Mouse (Mus musculus) embryonic facial prominence, embryonic 12.5 days (tissue): ENCODE data around the gene Sec62. TPM values are rescaled to one million over a fixed set of nuclear protein-coding genes. Genes with fewer than 3 reads are reported as not detected.

Experiments used
- ATAC-seq: fragments of 200-750 bp; cut with Nextera tagmentation; 2 replicates; pipeline ENCODE4 v1.8.0; 2017; ENCODE audit not compliant: insufficient number of reproducible peaks, insufficient read depth, low FRiP score, low TSS enrichment
- H3K27ac ChIP-seq: fragments of 300-500 bp; sonication (generic); 2 replicates; pipeline ENCODE4 v1.5.1; 2016; ENCODE audit warnings: mild to moderate bottlenecking
- H3K27me3 ChIP-seq: fragments of 300-500 bp; sonication (generic); 2 replicates; pipeline ENCODE4 v1.6.1; 2016; ENCODE audit warnings: mild to moderate bottlenecking, moderate library complexity
- H3K36me3 ChIP-seq: fragments of 300-500 bp; sonication (generic); 2 replicates; pipeline ENCODE4 v1.6.1; 2016; ENCODE audit warnings: mild to moderate bottlenecking
- H3K4me1 ChIP-seq: fragments of 300-500 bp; sonication (generic); 2 replicates; pipeline ENCODE4 v1.6.1; 2016
- H3K4me2 ChIP-seq: fragments of 300-500 bp; sonication (generic); replicated peaks from 2 replicates; pipeline ENCODE4 v1.6.1; 2016; ENCODE audit warnings: mild to moderate bottlenecking, moderate library complexity
- H3K4me3 ChIP-seq: fragments of 300-500 bp; sonication (generic); 2 replicates; pipeline ENCODE4 v1.5.1; 2016; ENCODE audit warnings: mild to moderate bottlenecking
- H3K9ac ChIP-seq: fragments of 300-500 bp; sonication (generic); 2 replicates; pipeline ENCODE4 v1.6.1; 2016; ENCODE audit warnings: mild to moderate bottlenecking, moderate library complexity
- H3K9me3 ChIP-seq: fragments of 300-500 bp; sonication (generic); 2 replicates; pipeline ENCODE4 v1.6.1; 2016; ENCODE audit warnings: mild to moderate bottlenecking, moderate library complexity
- WGBS: fragments of 180-500 bp; shearing (Covaris S2); methylation state at CpG from one replicate; pipeline ENCODE4 v1.1.7; 2016; 5-methylcytosine and 5-hydroxymethylcytosine counted together
- polyA plus RNA-seq: library from polyadenylated mRNA; unstranded; fragments of >200 nt; fragmentation: Nextera tagmentation; extraction: Ambion mirVana; gene quantifications from 2 replicates; pipeline ENCODE4 v1.2.1, GENCODE M21; 2016

Sec62 gene
- 84.0 and 85.0 TPM in 2 replicates for polyA plus RNA-seq

- WGBS = under 1% methylated on average over 58 of the region's 62 CpGs
- Histone ChIP-seq H3K9me3 (no peaks in the 10 kb centered on the region), H3K4me3 (peak within 1 kb of the TSS; percentile 97), H3K36me3 (no peaks in the 10 kb centered on the region), H3K27ac (peak within 1 kb of the TSS; percentile 96), H3K4me1 (0 out of 2 replicates have a peak, but pooled peaks cover 3% of the 10 kb centered on the region), H3K4me2 (peak within 1 kb of the TSS; percentile 66), H3K9ac (peak within 1 kb of the TSS; percentile 98), H3K27me3 (no peaks in the 10 kb centered on the region)
- ATAC-seq = peak; percentile 95
Observed at GRCm38 (mm10) chr3:30792737-30793402, at the start of gene Sec62. Sec62 (plus strand) TSS chr3:30792875.

DNA sequence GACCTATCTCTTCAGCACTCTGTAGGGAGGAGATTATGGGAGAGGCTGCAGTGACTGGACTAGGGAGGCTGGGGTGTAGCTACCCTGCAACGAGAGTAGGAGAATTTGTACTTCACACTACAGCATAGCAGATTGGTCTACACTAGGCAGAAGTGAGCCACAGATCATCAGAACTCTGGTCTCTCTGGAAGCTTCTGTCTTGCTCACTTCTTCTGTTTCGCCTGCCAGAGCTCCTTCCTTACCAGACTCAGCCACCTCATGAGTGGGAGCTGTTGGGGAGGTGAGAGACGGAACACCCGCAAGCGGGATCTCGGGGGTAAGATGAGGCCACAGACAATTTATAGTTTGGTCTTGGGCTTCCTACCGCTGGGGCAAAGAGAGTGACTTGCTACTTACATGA, 49.8 kb upstream of the Sec62 start:
- Histone ChIP-seq H3K9ac (no peak overlapping the region), H3K27me3 (no peaks in the 10 kb centered on the region), H3K4me2 (no peak overlapping the region), H3K4me3 (no peak overlapping the region), H3K36me3 (no peaks in the 10 kb centered on the region), H3K27ac (no peak overlapping the region), H3K9me3 (no peaks in the 10 kb centered on the region), H3K4me1 (no peaks in the 10 kb centered on the region)
- 87% methylated on average over 7 of the region's 7 CpGs for WGBS
- no peak for ATAC-seq

- WGBS = 67% methylated on average over 7 of the region's 7 CpGs
- no peak within 1 kb of the TSS for H3K9ac ChIP-seq
- H3K27me3 ChIP-seq = no peaks in the 10 kb centered on the region
- no peaks in the 10 kb centered on the region for H3K4me1 ChIP-seq
- H3K36me3 ChIP-seq = no peaks in the 10 kb centered on the region
- H3K4me2 ChIP-seq = no peak within 1 kb of the TSS
- no peaks in the 10 kb centered on the region for H3K9me3 ChIP-seq
- ATAC-seq = no peak
- H3K27ac ChIP-seq = no peak within 1 kb of the TSS
- no peak within 1 kb of the TSS for H3K4me3 ChIP-seq
Observed at GRCm38 (mm10) chr3:30746006-30746405, 46.7 kb upstream of the Sec62 start, which contains the start of gene Samd7. Samd7 (plus strand) TSS chr3:30746293.

DNA sequence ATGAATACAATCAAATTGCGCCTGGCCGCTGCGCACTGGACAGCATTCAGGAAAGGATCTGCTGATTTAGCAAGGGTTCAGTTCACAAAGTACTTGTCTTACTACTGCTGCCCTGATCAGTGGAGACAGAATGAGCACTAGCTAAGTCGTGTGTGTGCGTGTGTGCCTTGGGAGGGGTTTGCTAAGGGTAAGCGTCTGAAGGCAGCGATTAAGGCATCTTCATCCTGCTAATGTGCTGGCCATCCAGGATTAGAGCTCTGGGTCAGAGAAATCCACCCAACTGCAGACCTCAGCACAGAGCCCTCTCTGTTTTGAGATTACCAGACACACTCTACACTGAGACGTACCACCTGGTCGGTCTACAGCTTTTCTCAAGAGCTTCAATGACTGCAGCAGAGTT, 44.4 kb upstream of the Sec62 start:
- Histone ChIP-seq H3K4me3 (no peak overlapping the region), H3K36me3 (no peaks in the 10 kb centered on the region), H3K9me3 (no peaks in the 10 kb centered on the region), H3K4me2 (no peak overlapping the region), H3K4me1 (no peaks in the 10 kb centered on the region), H3K27me3 (no peaks in the 10 kb centered on the region), H3K27ac (no peak overlapping the region), H3K9ac (no peak overlapping the region)
- ATAC-seq = no peak
- WGBS = 85% methylated on average over 9 of the region's 9 CpGs

DNA sequence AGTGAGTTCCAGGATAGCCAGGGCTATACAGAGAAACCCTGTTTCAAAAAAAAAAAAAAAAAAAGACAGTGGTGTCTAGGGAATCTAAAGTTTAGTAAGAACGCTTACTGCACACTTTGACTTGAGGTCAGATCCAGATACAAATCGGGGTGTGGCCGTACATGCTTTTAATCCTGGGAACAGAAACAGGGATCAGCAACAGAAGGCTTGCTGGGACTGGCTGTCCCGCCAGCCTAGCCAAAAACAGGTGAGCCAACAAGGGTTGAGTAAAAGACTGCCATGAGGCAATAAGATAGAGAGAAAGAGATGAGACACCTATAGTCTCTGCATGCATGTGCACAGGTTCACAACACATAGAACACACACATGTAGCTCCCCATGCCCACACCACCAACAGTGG, 38.0 kb upstream of the Sec62 start:
- Histone ChIP-seq H3K9me3 (no peaks in the 10 kb centered on the region), H3K4me2 (no peak overlapping the region), H3K4me3 (no peak overlapping the region), H3K27me3 (no peaks in the 10 kb centered on the region), H3K36me3 (no peaks in the 10 kb centered on the region), H3K9ac (no peak overlapping the region), H3K27ac (no peak overlapping the region), H3K4me1 (no peaks in the 10 kb centered on the region)
- ATAC-seq = no peak
- 92% methylated on average over 4 of the region's 4 CpGs for WGBS

DNA sequence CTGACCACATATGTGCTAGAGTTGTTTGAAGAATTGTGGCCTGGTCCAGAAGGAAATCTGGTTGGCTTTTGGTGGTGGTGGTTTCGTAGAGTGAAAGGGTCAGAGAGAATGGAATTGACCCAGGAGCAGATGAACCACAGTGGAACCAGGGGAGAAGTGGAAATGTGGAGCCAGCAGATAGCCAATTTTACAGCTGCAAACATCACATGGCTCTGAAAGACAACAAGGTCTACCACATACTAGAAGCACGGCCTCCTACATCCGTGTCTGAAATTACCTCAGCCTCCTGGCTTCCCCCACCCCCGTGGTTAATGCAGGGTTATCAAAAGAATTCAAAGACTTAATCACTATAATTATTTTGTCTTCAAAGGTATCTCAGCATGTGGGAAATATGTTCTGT, 27.8 kb upstream of the Sec62 start:
- no peak overlapping the region for H3K4me2 ChIP-seq
- H3K4me1 ChIP-seq = no peaks in the 10 kb centered on the region
- no peak overlapping the region for H3K9ac ChIP-seq
- no peak overlapping the region for H3K4me3 ChIP-seq
- no peaks in the 10 kb centered on the region for H3K36me3 ChIP-seq
- H3K27me3 ChIP-seq = no peaks in the 10 kb centered on the region
- WGBS = 94% methylated on average over 4 of the region's 4 CpGs
- no peak for ATAC-seq
- H3K9me3 ChIP-seq = no peaks in the 10 kb centered on the region
- H3K27ac ChIP-seq = no peak overlapping the region

GRCm38 (mm10) chr3:30765311-30766027, 27.2 kb upstream of the Sec62 start:
- Histone ChIP-seq H3K9me3 (no peaks in the 10 kb centered on the region), H3K4me3 (no peak overlapping the region), H3K27ac (no peak overlapping the region), H3K27me3 (no peaks in the 10 kb centered on the region), H3K4me2 (no peak overlapping the region), H3K36me3 (no peaks in the 10 kb centered on the region), H3K9ac (no peak overlapping the region), H3K4me1 (no peaks in the 10 kb centered on the region)
- no peak for ATAC-seq
- 72% methylated on average over 10 of the region's 10 CpGs for WGBS

- Histone ChIP-seq H3K4me3 (no peak overlapping the region), H3K27ac (no peak overlapping the region), H3K36me3 (no peaks in the 10 kb centered on the region), H3K4me1 (no peaks in the 10 kb centered on the region), H3K9ac (no peak overlapping the region), H3K9me3 (no peaks in the 10 kb centered on the region), H3K27me3 (no peaks in the 10 kb centered on the region), H3K4me2 (no peak overlapping the region)
- 79% methylated on average over 7 of the region's 7 CpGs for WGBS
- ATAC-seq = no peak
Observed at GRCm38 (mm10) chr3:30766177-30766576, 26.5 kb upstream of the Sec62 start.

DNA sequence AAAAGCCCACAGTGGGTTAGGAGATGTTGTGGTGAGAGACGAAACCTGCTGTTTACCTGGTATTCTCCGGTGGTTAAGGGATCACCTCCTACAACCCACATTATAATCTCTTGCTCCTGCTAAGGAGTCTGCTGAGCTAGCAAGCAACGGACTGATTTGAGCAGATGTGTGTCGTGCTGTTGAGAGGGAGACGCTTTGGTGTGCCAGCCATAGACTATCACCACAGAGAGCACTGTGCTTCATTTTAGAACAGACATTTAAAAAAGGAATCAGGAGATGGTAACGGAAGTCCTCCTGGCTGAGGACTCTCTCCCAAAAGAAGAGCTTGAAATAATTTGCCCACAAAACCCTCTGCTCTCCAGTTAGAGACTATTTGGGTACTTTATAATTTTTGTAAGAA, 25.4 kb upstream of the Sec62 start:
- ATAC-seq = no peak
- Histone ChIP-seq H3K27ac (no peak overlapping the region), H3K9me3 (no peaks in the 10 kb centered on the region), H3K4me2 (no peak overlapping the region), H3K27me3 (no peaks in the 10 kb centered on the region), H3K36me3 (no peaks in the 10 kb centered on the region), H3K4me3 (no peak overlapping the region), H3K9ac (no peak overlapping the region), H3K4me1 (no peaks in the 10 kb centered on the region)
- 87% methylated on average over 6 of the region's 6 CpGs for WGBS

- Histone ChIP-seq H3K27ac (no peak overlapping the region), H3K27me3 (no peaks in the 10 kb centered on the region), H3K4me3 (no peak overlapping the region), H3K9me3 (no peaks in the 10 kb centered on the region), H3K4me2 (no peak overlapping the region), H3K4me1 (no peaks in the 10 kb centered on the region), H3K36me3 (no peaks in the 10 kb centered on the region), H3K9ac (no peak overlapping the region)
- WGBS = 51% methylated on average over 10 of the region's 10 CpGs
- no peak for ATAC-seq
Observed at GRCm38 (mm10) chr3:30769755-30770515, 22.7 kb upstream of the Sec62 start.

GRCm38 (mm10) chr3:30771560-30771959, 21.1 kb upstream of the Sec62 start:
- ATAC-seq = no peak
- Histone ChIP-seq H3K27ac (no peak overlapping the region), H3K4me2 (no peak overlapping the region), H3K9me3 (no peaks in the 10 kb centered on the region), H3K9ac (no peak overlapping the region), H3K4me1 (no peaks in the 10 kb centered on the region), H3K4me3 (no peak overlapping the region), H3K36me3 (no peaks in the 10 kb centered on the region), H3K27me3 (no peaks in the 10 kb centered on the region)
- WGBS = 95% methylated on average over 1 of the region's 1 CpGs

GRCm38 (mm10) chr3:30772631-30773030, 20.0 kb upstream of the Sec62 start:
- 52% methylated on average over 4 of the region's 4 CpGs for WGBS
- Histone ChIP-seq H3K36me3 (no peaks in the 10 kb centered on the region), H3K4me3 (no peak overlapping the region), H3K27me3 (no peaks in the 10 kb centered on the region), H3K27ac (no peak overlapping the region), H3K9ac (no peak overlapping the region), H3K4me1 (no peaks in the 10 kb centered on the region), H3K4me2 (no peak overlapping the region), H3K9me3 (no peaks in the 10 kb centered on the region)
- ATAC-seq = no peak
